In genomic region chr17:34957291-34957690, GRCm38 (mm10) we compare ENCODE assay signal across 27 mouse cellular contexts. TPM values are rescaled to one million over a fixed set of nuclear protein-coding genes. Genes with fewer than 3 reads are reported as not detected.
A peak's percentile ranks its signal among the peaks of the same experiment; 100 is the strongest.
DNase-seq lines count a peak whose midpoint lies in the region; ATAC-seq and TF ChIP-seq lines count a peak whose summit lies in the region.
"Not testable (repeated sequence)": the region's sequence is repeated elsewhere in the genome, so short reads cannot be mapped to it uniquely, and the experiment has no call there.
"Had no signal": no experiment of that assay in that cellular context is flagged by ENCODE, and none has a peak within 500 bp of the region (broad histone marks: within the 10 kb centered on the region; RNA-seq: fewer than 3 reads in every experiment).

No protein-coding gene starts in this region.

- peak overlapping the region; percentile 18; the same call in 1 of the 2 replicates for H3K4me2 ChIP-seq in heart, embryonic 13.5 days
- peak overlapping the region; percentile 24; the same call in 1 of the 2 replicates for H3K4me2 ChIP-seq in intestine, postnatal 0 days (replicated peaks; ENCODE audit: low read depth)
- 0 out of 2 replicates have a peak overlapping the region, but pooled peaks have one; percentile 4 for H3K4me2 ChIP-seq in kidney, embryonic 16.5 days (replicated peaks; ENCODE audit: low read depth, low read length)
- 0 out of 2 replicates have a peak overlapping the region, but pooled peaks have one; percentile 21 for H3K4me2 ChIP-seq in stomach, embryonic 15.5 days

- intact Hi-C loops in gastrocnemius, adult 2 months (cut with DNase I) = not testable (repeated sequence)

- 11% methylated on average over 30 of the region's 40 CpGs for WGBS in heart, embryonic 13.5 days
- 11% methylated on average over 35 of the region's 40 CpGs for WGBS in intestine, postnatal 0 days
- 16% methylated on average over 29 of the region's 40 CpGs for WGBS in kidney, embryonic 16.5 days
- WGBS in stomach, embryonic 15.5 days = 15% methylated on average over 35 of the region's 40 CpGs

- not testable (repeated sequence) for TF ChIP-seq CTCF in gastrocnemius, adult 2 months (IDR thresholded peaks at IDR 0.05); intestine, postnatal 0 days (IDR thresholded peaks at IDR 0.05; ENCODE audit: low read depth)

- not testable (repeated sequence) for ATAC-seq in heart, embryonic 13.5 days (ENCODE audit: extremely low read depth, insufficient number of reproducible peaks, low FRiP score, low TSS enrichment); intestine, postnatal 0 days; kidney, embryonic 16.5 days (ENCODE audit: low FRiP score, low TSS enrichment); stomach, embryonic 15.5 days (ENCODE audit: insufficient read depth, low FRiP score, low read depth)

- peaks cover 30% of the 10 kb centered on the region for H3K27me3 ChIP-seq in heart, embryonic 13.5 days (replicated peaks)
- not testable (repeated sequence) for H3K27me3 ChIP-seq in intestine, postnatal 0 days (replicated peaks; ENCODE audit: control insufficient read depth, insufficient read depth, low read length); kidney, embryonic 16.5 days (ENCODE audit: insufficient read depth, low read length); stomach, embryonic 15.5 days (replicated peaks)

- H3K36me3 ChIP-seq in heart, embryonic 13.5 days; intestine, postnatal 0 days (ENCODE audit: control insufficient read depth, insufficient read depth); kidney, embryonic 16.5 days (ENCODE audit: insufficient read depth, low read length); stomach, embryonic 15.5 days: not testable (repeated sequence)

- peak overlapping the region; percentile 51 for H3K4me3 ChIP-seq in gastrocnemius, adult 2 months
- H3K4me3 ChIP-seq in heart, embryonic 13.5 days; intestine, postnatal 0 days (ENCODE audit: low read depth, low read length); kidney, embryonic 16.5 days (ENCODE audit: low read length); stomach, embryonic 15.5 days (replicated peaks): not testable (repeated sequence)

- H3K4me1 ChIP-seq in heart, embryonic 13.5 days; intestine, postnatal 0 days (replicated peaks; ENCODE audit: control insufficient read depth, insufficient read depth, low read length); stomach, embryonic 15.5 days: not testable (repeated sequence)
- H3K4me1 ChIP-seq in kidney, embryonic 16.5 days (ENCODE audit: insufficient read depth, low read length) = peaks cover 17% of the 10 kb centered on the region

- H3K9ac ChIP-seq in heart, embryonic 13.5 days; intestine, postnatal 0 days (ENCODE audit: low read depth, low read length); kidney, embryonic 16.5 days (replicated peaks; ENCODE audit: low read length); stomach, embryonic 15.5 days: not testable (repeated sequence)

- H3K27ac ChIP-seq in gastrocnemius, adult 2 months; heart, embryonic 13.5 days (replicated peaks); intestine, postnatal 0 days (ENCODE audit: low read depth, low read length); kidney, embryonic 16.5 days (ENCODE audit: low read length); stomach, embryonic 15.5 days: not testable (repeated sequence)

- not testable (repeated sequence) for H3K9me3 ChIP-seq in heart, embryonic 13.5 days; intestine, postnatal 0 days (ENCODE audit: control insufficient read depth); kidney, embryonic 16.5 days (ENCODE audit: low read length); stomach, embryonic 15.5 days

- peak; percentile 53 for DNase-seq in adrenal gland, postnatal 14 days
- not testable (repeated sequence) for DNase-seq in gastrocnemius, adult 2 months
- peak; percentile 16 for DNase-seq in naive thymus-derived CD4-positive, alpha-beta T cell, adult 2 months (ENCODE audit: low read depth)

RNA-seq across cellular contexts. Expression of gene Hspa1b, which starts 1.7 kb away (rescaled TPM):
- total RNA-seq in adrenal gland, postnatal 14 days (2021) = 29.6 and 90.6 TPM in 2 replicates
- total RNA-seq in gastrocnemius, adult 2 months (2021) = 10 to 100 TPM in 1 of 2 experiments, 1 to 10 TPM in 1; 3.9 to 13.0 TPM
- 0.19 and 0.20 TPM in 2 replicates for polyA plus RNA-seq in heart, embryonic 13.5 days (2015; fragmentation: Nextera tagmentation; extraction: Ambion mirVana)
- polyA plus RNA-seq in intestine, postnatal 0 days (2015; fragmentation: Nextera tagmentation; extraction: Ambion mirVana) = 0.64 and 1.1 TPM in 2 replicates
- 0.76 and 0.80 TPM in 2 replicates for polyA plus RNA-seq in kidney, embryonic 16.5 days (2015; fragmentation: Nextera tagmentation; extraction: Ambion mirVana)
- polyA plus RNA-seq in stomach, embryonic 15.5 days (2015; fragmentation: Nextera tagmentation; extraction: Ambion mirVana) = 0.34 and 0.90 TPM in 2 replicates
- polyA plus RNA-seq: forebrain, embryonic 16.5 days had no signal

RNA-seq across cellular contexts. Expression of gene Gm20481, which starts 12.4 kb away (rescaled TPM):
- total RNA-seq in adrenal gland, postnatal 14 days (2021) = not detected in 2 replicates
- total RNA-seq in gastrocnemius, adult 2 months (2021) = not detected
- not detected in 2 replicates for polyA plus RNA-seq in heart, embryonic 13.5 days (2015; fragmentation: Nextera tagmentation; extraction: Ambion mirVana)
- 0.43 TPM in 1 of 2 replicates, not detected in the other for polyA plus RNA-seq in intestine, postnatal 0 days (2015; fragmentation: Nextera tagmentation; extraction: Ambion mirVana)
- polyA plus RNA-seq in kidney, embryonic 16.5 days (2015; fragmentation: Nextera tagmentation; extraction: Ambion mirVana) = not detected in 2 replicates
- not detected in 2 replicates for polyA plus RNA-seq in stomach, embryonic 15.5 days (2015; fragmentation: Nextera tagmentation; extraction: Ambion mirVana)
- total RNA-seq: adrenal gland, postnatal 10 days; adrenal gland, postnatal 4 days; gastrocnemius, adult 18-20 months; gastrocnemius, postnatal 14 days; gastrocnemius, postnatal 4 days; heart, adult 18-20 months; heart, postnatal 10 days; heart, postnatal 36 days had no signal
- polyA plus RNA-seq: activated CD4-positive, CD25-positive, alpha-beta regulatory T cell, adult 4 months; C2C12; cortical plate, adult 2 months; embryonic facial prominence, embryonic 10.5 days; embryonic facial prominence, embryonic 13.5 days; forebrain, embryonic 10.5 days; forebrain, embryonic 13.5 days; forebrain, embryonic 16.5 days; heart, embryonic 10.5 days; hindbrain, embryonic 13.5 days; hindbrain, embryonic 16.5 days; intestine, embryonic 16.5 days had no signal

RNA-seq across cellular contexts. Expression of gene Hspa1a, which starts 14.7 kb away (rescaled TPM):
- 12.7 and 38.7 TPM in 2 replicates for total RNA-seq in adrenal gland, postnatal 14 days (2021)
- total RNA-seq in gastrocnemius, adult 2 months (2021) = 10 to 100 TPM in 1 of 2 experiments, 1 to 10 TPM in 1; 6.8 to 14.1 TPM
- polyA plus RNA-seq in heart, embryonic 13.5 days (2015; fragmentation: Nextera tagmentation; extraction: Ambion mirVana) = 3.9 TPM in 2 replicates
- polyA plus RNA-seq in intestine, postnatal 0 days (2015; fragmentation: Nextera tagmentation; extraction: Ambion mirVana) = 6.4 and 6.5 TPM in 2 replicates
- polyA plus RNA-seq in kidney, embryonic 16.5 days (2015; fragmentation: Nextera tagmentation; extraction: Ambion mirVana) = 11.2 and 13.4 TPM in 2 replicates
- 9.9 and 12.1 TPM in 2 replicates for polyA plus RNA-seq in stomach, embryonic 15.5 days (2015; fragmentation: Nextera tagmentation; extraction: Ambion mirVana)

RNA-seq across cellular contexts. Expression of gene Hspa1l, which starts 15.2 kb away (rescaled TPM):
- total RNA-seq in adrenal gland, postnatal 14 days (2021) = 0.34 and 0.37 TPM in 2 replicates
- 10 to 100 TPM; 14.9 to 31.2 TPM for total RNA-seq in gastrocnemius, adult 2 months (2021)
- polyA plus RNA-seq in heart, embryonic 13.5 days (2015; fragmentation: Nextera tagmentation; extraction: Ambion mirVana) = 2.1 and 2.2 TPM in 2 replicates
- polyA plus RNA-seq in intestine, postnatal 0 days (2015; fragmentation: Nextera tagmentation; extraction: Ambion mirVana) = 0.22 and 0.25 TPM in 2 replicates
- 1.0 and 1.3 TPM in 2 replicates for polyA plus RNA-seq in kidney, embryonic 16.5 days (2015; fragmentation: Nextera tagmentation; extraction: Ambion mirVana)
- polyA plus RNA-seq in stomach, embryonic 15.5 days (2015; fragmentation: Nextera tagmentation; extraction: Ambion mirVana) = 0.49 and 0.89 TPM in 2 replicates

RNA-seq across cellular contexts. Expression of gene Lsm2, which starts 24.4 kb away (rescaled TPM):
- total RNA-seq in adrenal gland, postnatal 14 days (2021) = 39.4 and 44.2 TPM in 2 replicates
- 10 to 100 TPM; 15.2 to 17.0 TPM for total RNA-seq in gastrocnemius, adult 2 months (2021)
- polyA plus RNA-seq in heart, embryonic 13.5 days (2015; fragmentation: Nextera tagmentation; extraction: Ambion mirVana) = 145 and 153 TPM in 2 replicates
- 70.6 and 76.6 TPM in 2 replicates for polyA plus RNA-seq in intestine, postnatal 0 days (2015; fragmentation: Nextera tagmentation; extraction: Ambion mirVana)
- polyA plus RNA-seq in kidney, embryonic 16.5 days (2015; fragmentation: Nextera tagmentation; extraction: Ambion mirVana) = 206 and 230 TPM in 2 replicates
- polyA plus RNA-seq in stomach, embryonic 15.5 days (2015; fragmentation: Nextera tagmentation; extraction: Ambion mirVana) = 175 and 182 TPM in 2 replicates
